ENCODE assay signal across 11 mouse cellular contexts in genomic region chr1:174536742-174537453, GRCm38 (mm10). TPM values are rescaled to one million over a fixed set of nuclear protein-coding genes. Genes with fewer than 3 reads are reported as not detected.
DNase-seq lines count a peak whose midpoint lies in the region; ATAC-seq and TF ChIP-seq lines count a peak whose summit lies in the region.
"Had no signal": no experiment of that assay in that cellular context is flagged by ENCODE, and none has a peak within 500 bp of the region (broad histone marks: within the 10 kb centered on the region; RNA-seq: fewer than 3 reads in every experiment).

No protein-coding gene starts in this region.

- H3K9ac ChIP-seq in forebrain, embryonic 13.5 days = no peak overlapping the region
- no peak overlapping the region for H3K9ac ChIP-seq in hindbrain, postnatal 0 days (replicated peaks; ENCODE audit: low read length)
- H3K9ac ChIP-seq: lung, embryonic 14.5 days had no signal

- intact Hi-C loops in left cerebral cortex, adult 2 months (cut with DNase I) = no loop called here
- intact Hi-C loops in left cerebral cortex, postnatal 36 days (cut with DNase I) = no loop called here

- peaks cover 17% of the 10 kb centered on the region for H3K4me1 ChIP-seq in forebrain, embryonic 13.5 days
- H3K4me1 ChIP-seq in hindbrain, postnatal 0 days (ENCODE audit: insufficient read depth, low read length) = peaks cover 4% of the 10 kb centered on the region; the same call in 1 of the 2 replicates
- peaks cover 8% of the 10 kb centered on the region for H3K4me1 ChIP-seq in olfactory bulb, adult 2 months (ENCODE audit: control insufficient read depth, insufficient read depth, low read length)

- peak overlapping the region; percentile 38; the same call in 1 of the 2 replicates for H3K27ac ChIP-seq in left cerebral cortex, adult 2 months
- peak overlapping the region; percentile 41; the same call in 1 of the 2 replicates for H3K27ac ChIP-seq in forebrain, embryonic 13.5 days
- H3K27ac ChIP-seq in hindbrain, postnatal 0 days = peak overlapping the region; percentile 17; the same call in 1 of the 2 replicates
- peak overlapping the region; percentile 64 for H3K27ac ChIP-seq in olfactory bulb, adult 2 months (ENCODE audit: insufficient read depth, low read depth, low read length)
- H3K27ac ChIP-seq: stomach, postnatal 0 days had no signal

- 44% methylated on average over 11 of the region's 11 CpGs for WGBS in forebrain, embryonic 13.5 days
- 17% methylated on average over 11 of the region's 11 CpGs for WGBS in hindbrain, postnatal 0 days
- WGBS in olfactory bulb, adult 2 months = 14% methylated on average over 11 of the region's 11 CpGs

- no peak for TF ChIP-seq CTCF in left cerebral cortex, adult 2 months (IDR thresholded peaks at IDR 0.05)
- no peak for TF ChIP-seq CTCF in hindbrain, postnatal 0 days (IDR thresholded peaks at IDR 0.05; ENCODE audit: low read depth)
- TF ChIP-seq CTCF in olfactory bulb, adult 2 months (IDR thresholded peaks at IDR 0.05; ENCODE audit: insufficient read depth, low read depth, low read length) = no peak

- no peaks in the 10 kb centered on the region for H3K27me3 ChIP-seq in forebrain, embryonic 13.5 days
- H3K27me3 ChIP-seq in hindbrain, postnatal 0 days (ENCODE audit: insufficient read depth, low read length) = no peaks in the 10 kb centered on the region

- no peak for TF ChIP-seq POLR2A in olfactory bulb, adult 2 months (IDR thresholded peaks at IDR 0.05; ENCODE audit: insufficient read depth, low read depth, low read length)

- H3K4me2 ChIP-seq in forebrain, embryonic 13.5 days = no peak overlapping the region
- peak overlapping the region; percentile 2; the same call in 1 of the 2 replicates for H3K4me2 ChIP-seq in hindbrain, postnatal 0 days (ENCODE audit: low read depth, low read length)
- H3K4me2 ChIP-seq: lung, embryonic 14.5 days had no signal

- ATAC-seq in forebrain, embryonic 13.5 days = peak; percentile 79
- ATAC-seq in hindbrain, postnatal 0 days = peak; percentile 63
- ATAC-seq in megakaryocyte, adult 5-6 weeks (ENCODE audit: poor library complexity, severe bottlenecking) = no peak

- DNase-seq in left cerebral cortex, adult 2 months (ENCODE audit: extremely low spot score in 1 of 2, low spot score in 2 of 2) = no peak
- no peak for DNase-seq in left cerebral cortex, postnatal 36 days (ENCODE audit: low spot score in 2 of 2)
- peak; percentile 19 for DNase-seq in hindbrain, postnatal 0 days (ENCODE audit: low spot score)
- DNase-seq in adrenal gland, adult (ENCODE audit: inconsistent age in 2 of 2, low spot score in 1 of 2) = no peak
- DNase-seq: gastrocnemius, postnatal 36 days; kidney, adult 18-20 months; lung, embryonic 14.5 days had no signal

- 0 out of 2 replicates have a peak, but pooled peaks cover 6% of the 10 kb centered on the region for H3K36me3 ChIP-seq in forebrain, embryonic 13.5 days (ENCODE audit: poor library complexity, severe bottlenecking)
- no peaks in the 10 kb centered on the region for H3K36me3 ChIP-seq in hindbrain, postnatal 0 days (ENCODE audit: insufficient read depth, low read length)

- H3K4me3 ChIP-seq in left cerebral cortex, adult 2 months = no peak overlapping the region
- no peak overlapping the region for H3K4me3 ChIP-seq in forebrain, embryonic 13.5 days
- H3K4me3 ChIP-seq in hindbrain, postnatal 0 days (ENCODE audit: low read length) = no peak overlapping the region
- H3K4me3 ChIP-seq in olfactory bulb, adult 2 months (ENCODE audit: insufficient read depth, low read depth, low read length) = no peak overlapping the region

- no peaks in the 10 kb centered on the region for H3K9me3 ChIP-seq in forebrain, embryonic 13.5 days (replicated peaks)
- H3K9me3 ChIP-seq in hindbrain, postnatal 0 days (ENCODE audit: low read length) = no peaks in the 10 kb centered on the region

RNA-seq across cellular contexts. Expression of gene Fmn2, which starts 35.3 kb away (rescaled TPM):
- 10 to 100 TPM; 81.5 to 87.0 TPM for total RNA-seq in left cerebral cortex, adult 2 months (2021)
- 10 to 100 TPM; 79.9 to 80.9 TPM for total RNA-seq in left cerebral cortex, postnatal 36 days (2021)
- 7.1 and 7.3 TPM in 2 replicates for polyA plus RNA-seq in forebrain, embryonic 13.5 days (2015; fragmentation: Nextera tagmentation; extraction: Ambion mirVana)
- 18.8 and 20.8 TPM in 2 replicates for total RNA-seq in hindbrain, postnatal 0 days (2014; rRNA removed)
- polyA plus RNA-seq in hindbrain, postnatal 0 days (2015; fragmentation: Nextera tagmentation; extraction: Ambion mirVana) = 6.8 and 7.8 TPM in 2 replicates
- 291 TPM in 1 of 2 replicates, not detected in the other for polyA plus RNA-seq in olfactory bulb, adult 2 months (2012; ENCODE audit: insufficient read depth, insufficient read length, low replicate concordance, missing spikeins)
- total RNA-seq in megakaryocyte, adult 5-6 weeks (2015) = not detected in 2 replicates
- total RNA-seq in megakaryocyte, adult 5-6 weeks (2017) = not detected in 2 replicates

Comparison
In these comparisons a context has a peak if more than half of its experiments do, and no peak if none do; other contexts are left out.
1. RNA of gene Fmn2, which starts 35.3 kb away (total RNA-seq): 81.5 to 87.0 TPM in left cerebral cortex, adult 2 months, 79.9 to 80.9 TPM in left cerebral cortex, postnatal 36 days and 18.8 to 20.8 TPM in hindbrain, postnatal 0 days; not detected in megakaryocyte, adult 5-6 weeks; every median in the first group is over 10 times any median in the second.
2. Peak in every context shown above with its lines, with median percentiles within 50 percentile points of each other: H3K27ac ChIP-seq.